Mouse (Mus musculus): ENCODE measurements around the gene Ehbp1l1. TPM values are rescaled to one million over a fixed set of nuclear protein-coding genes. Genes with fewer than 3 reads are reported as not detected.
"Not testable (repeated sequence)": the region's sequence is repeated elsewhere in the genome, so short reads cannot be mapped to it uniquely, and the experiment has no call there.

Gene Ehbp1l1
- polyA plus RNA-seq, 1 experiment from 2014 or later, result 43.4 TPM

GRCm38 (mm10) chr19:5690343-5690735 is 35.8 kb downstream of the Ehbp1l1 start:
- peaks cover 25% of the 10 kb centered on the region for H3K4me1 ChIP-seq (ENCODE audit: control insufficient read depth, insufficient read depth, low read length)
- peak overlapping the region; percentile 97; the same call in 1 of the 2 replicates for H3K27ac ChIP-seq (replicated peaks; ENCODE audit: low read depth, low read length)
- H3K4me3 ChIP-seq (ENCODE audit: low read depth, low read length), result peak overlapping the region; percentile 88
- peak overlapping the region; percentile 96 for H3K4me2 ChIP-seq (ENCODE audit: low read depth, low read length)
- DNase-seq (ENCODE audit: low spot score), result no peak
- H3K9me3 ChIP-seq (ENCODE audit: control insufficient read depth, low read length), result no peaks in the 10 kb centered on the region
- no peak for ATAC-seq (ENCODE audit: low read depth)
- H3K27me3 ChIP-seq (replicated peaks; ENCODE audit: control insufficient read depth, insufficient read depth, low read length), result no peaks in the 10 kb centered on the region
- WGBS, result 61% methylated on average over 11 of the region's 15 CpGs
- peak overlapping the region; percentile 90 for H3K9ac ChIP-seq (ENCODE audit: low read depth, low read length)
- peaks cover 51% of the 10 kb centered on the region for H3K36me3 ChIP-seq (ENCODE audit: control insufficient read depth, insufficient read depth, low read length)

GRCm38 (mm10) chr19:5689565-5690342 is 36.4 kb downstream of the Ehbp1l1 start:
- ATAC-seq (ENCODE audit: low read depth) (peak; percentile 59), DNase-seq (ENCODE audit: low spot score) (peak; percentile 95)
- Histone ChIP-seq H3K27me3 (replicated peaks; ENCODE audit: control insufficient read depth, insufficient read depth, low read length) (no peaks in the 10 kb centered on the region), H3K4me1 (ENCODE audit: control insufficient read depth, insufficient read depth, low read length) (peaks cover 25% of the 10 kb centered on the region), H3K4me2 (ENCODE audit: low read depth, low read length) (peak overlapping the region; percentile 96), H3K9me3 (ENCODE audit: control insufficient read depth, low read length) (no peaks in the 10 kb centered on the region), H3K36me3 (ENCODE audit: control insufficient read depth, insufficient read depth, low read length) (peaks cover 51% of the 10 kb centered on the region), H3K9ac (ENCODE audit: low read depth, low read length) (peak overlapping the region; percentile 90), H3K27ac (replicated peaks; ENCODE audit: low read depth, low read length) (peak overlapping the region; percentile 97), H3K4me3 (ENCODE audit: low read depth, low read length) (peak overlapping the region; percentile 88)
- 5% methylated on average over 27 of the region's 42 CpGs for WGBS

GRCm38 (mm10) chr19:5689088-5689428 is 37.1 kb downstream of the Ehbp1l1 start:
- under 1% methylated on average over 7 of the region's 7 CpGs for WGBS

GRCm38 (mm10) chr19:5688200-5689087 is 37.7 kb downstream of the Ehbp1l1 start, which contains the start of the genes Map3k11 and Pcnx3:
TSS of gene Map3k11 (plus strand) at chr19:5688742.
TSS of gene Pcnx3 (minus strand) at chr19:5688908.
- H3K36me3 ChIP-seq (ENCODE audit: control insufficient read depth, insufficient read depth, low read length), result peaks cover 53% of the 10 kb centered on the region

More at GRCm38 (mm10) chr19:5689088-5689428, 37.1 kb downstream of the Ehbp1l1 start:
- ATAC-seq (ENCODE audit: low read depth) (no peak), DNase-seq (ENCODE audit: low spot score) (no peak)
- Histone ChIP-seq H3K4me3 (ENCODE audit: low read depth, low read length) (peak overlapping the region; percentile 88), H3K9me3 (ENCODE audit: control insufficient read depth, low read length) (no peaks in the 10 kb centered on the region), H3K27me3 (replicated peaks; ENCODE audit: control insufficient read depth, insufficient read depth, low read length) (no peaks in the 10 kb centered on the region), H3K9ac (ENCODE audit: low read depth, low read length) (peak overlapping the region; percentile 90), H3K4me2 (ENCODE audit: low read depth, low read length) (peak overlapping the region; percentile 96), H3K36me3 (ENCODE audit: control insufficient read depth, insufficient read depth, low read length) (peaks cover 53% of the 10 kb centered on the region), H3K27ac (replicated peaks; ENCODE audit: low read depth, low read length) (peak overlapping the region; percentile 97), H3K4me1 (ENCODE audit: control insufficient read depth, insufficient read depth, low read length) (peaks cover 25% of the 10 kb centered on the region)

GRCm38 (mm10) chr19:5687738-5688137 is 38.4 kb downstream of the Ehbp1l1 start:
- Histone ChIP-seq H3K9me3 (ENCODE audit: control insufficient read depth, low read length) (no peaks in the 10 kb centered on the region), H3K36me3 (ENCODE audit: control insufficient read depth, insufficient read depth, low read length) (peaks cover 53% of the 10 kb centered on the region), H3K27ac (replicated peaks; ENCODE audit: low read depth, low read length) (peak overlapping the region; percentile 97), H3K4me2 (ENCODE audit: low read depth, low read length) (peak overlapping the region; percentile 96), H3K9ac (ENCODE audit: low read depth, low read length) (peak overlapping the region; percentile 83), H3K4me3 (ENCODE audit: low read depth, low read length) (peak overlapping the region; percentile 88), H3K4me1 (ENCODE audit: control insufficient read depth, insufficient read depth, low read length) (peaks cover 25% of the 10 kb centered on the region), H3K27me3 (replicated peaks; ENCODE audit: control insufficient read depth, insufficient read depth, low read length) (no peaks in the 10 kb centered on the region)
- no peak for ATAC-seq (ENCODE audit: low read depth)
- DNase-seq (ENCODE audit: low spot score), result no peak
- WGBS, result 16% methylated on average over 9 of the region's 9 CpGs

More at GRCm38 (mm10) chr19:5688200-5689087, 37.7 kb downstream of the Ehbp1l1 start, which contains the start of the genes Map3k11 and Pcnx3:
- H3K27ac ChIP-seq (replicated peaks; ENCODE audit: low read depth, low read length), result peak within 1 kb of the TSS; percentile 97
- ATAC-seq (ENCODE audit: low read depth) (peak; percentile 96), DNase-seq (ENCODE audit: low spot score) (peak; percentile 100)
- no peaks in the 10 kb centered on the region for H3K9me3 ChIP-seq (ENCODE audit: control insufficient read depth, low read length)
- H3K27me3 ChIP-seq (replicated peaks; ENCODE audit: control insufficient read depth, insufficient read depth, low read length), result no peaks in the 10 kb centered on the region
- peak within 1 kb of the TSS; percentile 88 for H3K4me3 ChIP-seq (ENCODE audit: low read depth, low read length)
- under 1% methylated on average over 50 of the region's 69 CpGs for WGBS
- peak within 1 kb of the TSS; percentile 96 for H3K4me2 ChIP-seq (ENCODE audit: low read depth, low read length)
- H3K9ac ChIP-seq (ENCODE audit: low read depth, low read length), result peak within 1 kb of the TSS; percentile 90
- H3K4me1 ChIP-seq (ENCODE audit: control insufficient read depth, insufficient read depth, low read length), result peaks cover 25% of the 10 kb centered on the region

- not testable (repeated sequence) for H3K27ac ChIP-seq (replicated peaks; ENCODE audit: low read depth, low read length); H3K9me3 ChIP-seq (ENCODE audit: control insufficient read depth, low read length); ATAC-seq (ENCODE audit: low read depth); H3K27me3 ChIP-seq (replicated peaks; ENCODE audit: control insufficient read depth, insufficient read depth, low read length); DNase-seq (ENCODE audit: low spot score)
- Histone ChIP-seq H3K4me2 (ENCODE audit: low read depth, low read length) (peak overlapping the region; percentile 96; the same call in 1 of the 2 replicates), H3K4me3 (ENCODE audit: low read depth, low read length) (peak overlapping the region; percentile 88; the same call in 1 of the 2 replicates), H3K36me3 (ENCODE audit: control insufficient read depth, insufficient read depth, low read length) (peaks cover 57% of the 10 kb centered on the region), H3K4me1 (ENCODE audit: control insufficient read depth, insufficient read depth, low read length) (peaks cover 18% of the 10 kb centered on the region), H3K9ac (ENCODE audit: low read depth, low read length) (peak overlapping the region; percentile 83; the same call in 1 of the 2 replicates)
- WGBS, result 95% methylated on average over 11 of the region's 12 CpGs
These were observed 39.2 kb downstream of the Ehbp1l1 start for GRCm38 (mm10) chr19:5686954-5687353.

GRCm38 (mm10) chr19:5686437-5686836 is 39.7 kb downstream of the Ehbp1l1 start:
- H3K27ac ChIP-seq (replicated peaks; ENCODE audit: low read depth, low read length), result no peak overlapping the region
- WGBS, result 89% methylated on average over 13 of the region's 13 CpGs

GRCm38 (mm10) chr19:5685861-5686260 is 40.3 kb downstream of the Ehbp1l1 start:
- H3K4me1 ChIP-seq (ENCODE audit: control insufficient read depth, insufficient read depth, low read length), result peaks cover 7% of the 10 kb centered on the region
- H3K27ac ChIP-seq (replicated peaks; ENCODE audit: low read depth, low read length), result no peak overlapping the region
- no peak for DNase-seq (ENCODE audit: low spot score)
- no peak overlapping the region for H3K4me2 ChIP-seq (ENCODE audit: low read depth, low read length)
- H3K27me3 ChIP-seq (replicated peaks; ENCODE audit: control insufficient read depth, insufficient read depth, low read length), result no peaks in the 10 kb centered on the region
- H3K9ac ChIP-seq (ENCODE audit: low read depth, low read length), result no peak overlapping the region
- H3K9me3 ChIP-seq (ENCODE audit: control insufficient read depth, low read length), result no peaks in the 10 kb centered on the region
- no peak overlapping the region for H3K4me3 ChIP-seq (ENCODE audit: low read depth, low read length)
- no peak for ATAC-seq (ENCODE audit: low read depth)
- WGBS, result 91% methylated on average over 11 of the region's 11 CpGs
- peaks cover 60% of the 10 kb centered on the region for H3K36me3 ChIP-seq (ENCODE audit: control insufficient read depth, insufficient read depth, low read length)

More at GRCm38 (mm10) chr19:5686437-5686836, 39.7 kb downstream of the Ehbp1l1 start:
- H3K4me1 ChIP-seq (ENCODE audit: control insufficient read depth, insufficient read depth, low read length), result peaks cover 13% of the 10 kb centered on the region
- H3K4me3 ChIP-seq (ENCODE audit: low read depth, low read length), result no peak overlapping the region
- H3K4me2 ChIP-seq (ENCODE audit: low read depth, low read length), result no peak overlapping the region
- DNase-seq (ENCODE audit: low spot score) (no peak), ATAC-seq (ENCODE audit: low read depth) (no peak)
- no peaks in the 10 kb centered on the region for H3K27me3 ChIP-seq (replicated peaks; ENCODE audit: control insufficient read depth, insufficient read depth, low read length)
- peaks cover 60% of the 10 kb centered on the region for H3K36me3 ChIP-seq (ENCODE audit: control insufficient read depth, insufficient read depth, low read length)
- no peak overlapping the region for H3K9ac ChIP-seq (ENCODE audit: low read depth, low read length)
- H3K9me3 ChIP-seq (ENCODE audit: control insufficient read depth, low read length), result no peaks in the 10 kb centered on the region
